Mouse (Mus musculus) liver, adult 2 months (tissue): ENCODE measurements around the gene Dock9. TPM values are rescaled to one million over a fixed set of nuclear protein-coding genes. Genes with fewer than 3 reads are reported as not detected.

Experiments
- DNase-seq: peaks from one replicate; pipeline ENCODE4 v3.0.0-alpha.2; 2011; ENCODE audit warnings: low read depth, low spot score; ENCODE audit errors: extremely low read depth
- H3K27ac ChIP-seq: fragments of 200-500 bp; replicated peaks from 2 replicates; pipeline ENCODE4 v1.5.1; 2012; ENCODE audit warnings: low read depth, mild to moderate bottlenecking, control low read depth, inconsistent platforms, low read length; ENCODE audit not compliant: insufficient read depth
- H3K27me3 ChIP-seq: fragments of 200-500 bp; 2 replicates; pipeline ENCODE4 v1.6.1; 2012; ENCODE audit warnings: mild to moderate bottlenecking, moderate library complexity, low read length, inconsistent platforms; ENCODE audit not compliant: control insufficient read depth, insufficient read depth
- H3K36me3 ChIP-seq: fragments of 200-500 bp; 2 replicates; pipeline ENCODE4 v1.6.1; 2012; ENCODE audit warnings: low read length, inconsistent platforms; ENCODE audit not compliant: control insufficient read depth, insufficient read depth
- H3K4me1 ChIP-seq: fragments of 200-500 bp; 2 replicates; pipeline ENCODE4 v1.6.1; 2011; ENCODE audit warnings: low read length; ENCODE audit not compliant: control insufficient read depth, insufficient read depth
- H3K4me3 ChIP-seq: fragments of 200-500 bp; 2 replicates; pipeline ENCODE4 v1.5.1; 2011; ENCODE audit warnings: low read depth, mild to moderate bottlenecking, control low read depth, low read length, moderate library complexity; ENCODE audit not compliant: insufficient read depth
- H3K79me2 ChIP-seq: fragments of 200-500 bp; 2 replicates; pipeline ENCODE4 v1.6.1; 2012; ENCODE audit warnings: inconsistent platforms, mild to moderate bottlenecking, low read length, moderate library complexity; ENCODE audit not compliant: control insufficient read depth, insufficient read depth
- H3K9ac ChIP-seq: fragments of 200-500 bp; 2 replicates; pipeline ENCODE4 v1.6.1; 2012; ENCODE audit warnings: low read depth, mild to moderate bottlenecking, control low read depth, inconsistent platforms, low read length
- CTCF ChIP-seq: fragments of 200-500 bp; IDR thresholded peaks from 2 replicates; pipeline ENCODE4 v1.5.1; 2011; ENCODE audit warnings: low read depth, low read length, control low read depth
- POLR2A ChIP-seq: fragments of 200-500 bp; IDR thresholded peaks from 2 replicates; pipeline ENCODE4 v1.6.1; 2011; ENCODE audit warnings: low read length, control low read depth; ENCODE audit not compliant: insufficient read depth; ENCODE audit errors: extremely low read depth
- WGBS: fragments of 180-500 bp; shearing (Covaris S2); methylation state at CpG from one replicate; pipeline ENCODE4 v1.1.7; 2018; 5-methylcytosine and 5-hydroxymethylcytosine counted together
- polyA plus RNA-seq: library from polyadenylated mRNA; depleted of rRNA; stranded (reverse); fragments of >200 nt; gene quantifications from 2 replicates; pipeline ENCODE4 v1.2.3, GENCODE M21; 2012
- total RNA-seq: library from RNA; depleted of rRNA; stranded (reverse); fragments of >200 nt; gene quantifications from 2 replicates; pipeline ENCODE4 v1.2.3, GENCODE M21; 2014

The Dock9 gene
- total and polyA plus RNA-seq, 2 experiments, result 3.8 to 11.4 TPM

DNA sequence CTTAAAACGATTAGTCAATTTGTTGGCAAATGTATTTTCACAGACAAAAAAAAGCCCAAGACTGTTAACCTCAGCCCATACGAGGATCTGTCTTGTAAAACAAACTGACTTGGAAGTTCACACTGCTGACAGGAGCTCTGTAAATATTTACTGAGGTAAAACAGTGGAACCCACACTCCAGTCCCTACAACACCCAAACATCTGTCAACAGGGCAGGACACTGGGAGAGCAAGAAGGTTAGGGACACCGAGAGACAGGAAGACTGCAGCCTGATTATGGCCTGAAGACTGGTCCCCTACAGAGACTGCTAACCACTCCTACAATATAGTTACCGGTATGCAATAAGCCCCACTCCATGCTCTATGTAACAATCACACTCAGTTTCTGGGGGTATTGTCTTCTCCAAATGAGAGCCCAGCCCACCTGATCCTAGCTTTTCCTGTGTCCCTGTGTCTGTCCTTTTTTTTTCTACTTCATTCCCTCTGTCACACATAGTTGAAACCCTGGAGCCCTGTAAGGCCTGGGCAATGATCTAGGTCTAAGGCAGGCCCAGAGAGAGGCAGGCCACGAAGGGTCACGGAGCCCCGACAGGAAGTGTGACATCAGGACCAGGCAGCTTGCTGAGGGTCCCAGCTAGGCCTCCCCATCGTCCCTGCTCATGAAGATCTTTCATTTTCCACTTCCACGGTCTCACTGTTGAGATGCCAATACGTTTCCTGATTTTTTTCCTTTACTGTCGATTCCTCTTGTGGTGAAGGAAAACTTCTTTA, 17.3 kb downstream of the Dock9 start:
- Histone ChIP-seq H3K4me3 (no peak overlapping the region), H3K27me3 (no peaks in the 10 kb centered on the region), H3K4me1 (peaks cover 8% of the 10 kb centered on the region), H3K27ac (peak overlapping the region; percentile 15), H3K79me2 (0 out of 2 replicates have a peak, but pooled peaks cover 2% of the 10 kb centered on the region), H3K9ac (no peak overlapping the region), H3K36me3 (no peaks in the 10 kb centered on the region)
- peak; percentile 76 for DNase-seq
- WGBS, result 46% methylated on average over 11 of the region's 11 CpGs
- TF ChIP-seq CTCF (no peak), POLR2A (no peak)

DNA sequence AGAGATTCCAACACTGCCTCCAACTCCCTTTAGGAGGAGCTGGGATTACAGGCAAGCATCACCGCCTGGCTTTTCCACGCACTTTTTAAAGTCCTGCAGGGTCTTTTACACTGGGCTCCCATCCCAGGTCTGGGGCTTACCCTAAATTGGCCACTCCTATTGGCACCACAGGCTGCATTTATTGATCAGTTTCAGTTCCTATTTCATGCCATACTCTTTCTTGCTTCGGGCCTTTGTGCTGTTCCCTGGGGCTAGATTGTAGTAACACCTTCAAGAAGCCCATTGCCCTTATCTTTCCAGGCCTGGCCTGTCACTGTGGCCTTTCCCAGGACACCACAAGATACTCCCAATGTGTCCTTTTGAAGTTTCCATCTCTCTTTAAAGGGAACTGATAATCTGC, 18.0 kb downstream of the Dock9 start:
- no peaks in the 10 kb centered on the region for H3K27me3 ChIP-seq
- no peak overlapping the region for H3K9ac ChIP-seq
- TF ChIP-seq CTCF (no peak), POLR2A (no peak)
- H3K4me3 ChIP-seq, result no peak overlapping the region
- H3K4me1 ChIP-seq, result peaks cover 8% of the 10 kb centered on the region
- no peak overlapping the region for H3K27ac ChIP-seq
- 62% methylated on average over 3 of the region's 3 CpGs for WGBS
- H3K36me3 ChIP-seq, result no peaks in the 10 kb centered on the region
- no peak for DNase-seq
- H3K79me2 ChIP-seq, result 0 out of 2 replicates have a peak, but pooled peaks cover 2% of the 10 kb centered on the region

DNA sequence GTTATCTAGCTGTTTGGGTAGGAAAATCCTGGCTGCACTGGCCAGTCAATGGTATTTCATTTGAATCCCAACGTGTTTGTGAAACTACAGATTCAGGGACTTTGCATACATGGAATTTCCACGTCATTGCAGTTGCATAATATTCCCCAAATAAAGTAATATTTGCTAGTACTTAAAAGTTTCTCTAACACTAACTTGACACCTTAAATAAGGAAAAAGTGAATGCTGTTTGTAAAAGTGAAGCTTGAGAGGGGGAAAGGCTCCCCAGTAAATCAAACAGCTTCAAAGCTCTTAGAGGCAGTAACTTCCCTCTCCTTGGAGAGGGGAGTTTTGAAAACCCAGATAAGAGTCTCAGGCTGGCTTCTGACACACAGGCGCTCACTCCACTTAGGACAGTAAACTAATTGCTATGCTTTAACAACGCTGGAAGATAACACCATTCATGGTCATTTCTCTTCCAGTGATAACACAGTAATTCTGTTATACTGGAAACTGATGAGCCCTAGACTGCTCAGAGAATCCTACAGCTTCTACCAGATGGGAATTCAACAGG, 20.3 kb downstream of the Dock9 start:
- WGBS, result 55% methylated on average over 4 of the region's 4 CpGs

DNA sequence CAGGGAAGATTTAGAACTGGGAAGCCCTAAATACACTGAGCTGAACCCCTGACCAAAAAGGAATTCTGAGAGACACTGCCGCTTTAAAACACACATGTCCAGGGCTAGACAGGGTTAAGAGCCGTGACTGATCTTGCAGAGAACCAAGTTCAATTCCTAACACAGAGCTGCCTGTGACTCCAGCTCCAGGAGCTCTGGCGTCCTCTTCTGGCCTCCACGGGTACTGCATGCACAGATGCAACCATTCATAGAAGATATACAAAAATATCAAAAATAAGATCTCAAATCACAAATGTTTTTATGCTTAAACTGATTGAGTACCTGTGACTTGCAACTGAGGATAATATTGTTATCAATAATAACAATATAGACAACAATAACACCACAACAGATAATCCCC, 20.9 kb downstream of the Dock9 start:
- WGBS, result 96% methylated on average over 4 of the region's 4 CpGs
- no peak for TF ChIP-seq POLR2A
- TF ChIP-seq CTCF, result peak; percentile 60
- 0 out of 2 replicates have a peak, but pooled peaks cover 2% of the 10 kb centered on the region for H3K79me2 ChIP-seq
- no peak for DNase-seq
- H3K27me3 ChIP-seq, result no peaks in the 10 kb centered on the region
- no peak overlapping the region for H3K9ac ChIP-seq
- H3K27ac ChIP-seq, result no peak overlapping the region
- H3K4me1 ChIP-seq, result peaks cover 8% of the 10 kb centered on the region
- no peak overlapping the region for H3K4me3 ChIP-seq
- no peaks in the 10 kb centered on the region for H3K36me3 ChIP-seq

More for the DNA sequence above, 20.3 kb downstream of the Dock9 start:
- Histone ChIP-seq H3K9ac (no peak overlapping the region), H3K36me3 (no peaks in the 10 kb centered on the region), H3K27me3 (no peaks in the 10 kb centered on the region), H3K4me1 (peaks cover 8% of the 10 kb centered on the region), H3K4me3 (no peak overlapping the region), H3K27ac (no peak overlapping the region), H3K79me2 (0 out of 2 replicates have a peak, but pooled peaks cover 2% of the 10 kb centered on the region)
- TF ChIP-seq CTCF, result no peak
- no peak for TF ChIP-seq POLR2A
- DNase-seq, result no peak

DNA sequence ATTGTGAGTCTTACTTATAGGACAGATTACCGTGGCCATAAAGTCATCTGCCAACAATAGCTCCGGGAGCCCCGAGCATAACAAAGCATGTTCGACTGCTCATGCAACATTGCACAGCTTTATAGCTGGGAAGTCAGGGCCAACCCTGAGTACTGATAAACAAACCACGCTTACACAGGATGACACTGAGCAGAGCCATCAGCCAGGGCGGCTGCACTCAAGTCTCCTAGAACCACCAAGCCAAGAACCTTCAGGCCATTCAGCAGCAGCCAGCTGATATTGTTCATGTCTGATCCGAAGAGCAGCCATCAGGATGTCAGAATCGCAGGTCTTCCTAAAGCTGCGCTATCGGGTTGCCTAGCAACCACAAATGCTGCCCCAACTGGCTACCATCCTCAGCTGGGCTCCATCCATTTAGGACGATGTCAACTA, 35.6 kb downstream of the Dock9 start:
- H3K36me3 ChIP-seq, result no peaks in the 10 kb centered on the region
- H3K4me1 ChIP-seq, result no peaks in the 10 kb centered on the region
- H3K4me3 ChIP-seq, result no peak overlapping the region
- no peak for DNase-seq
- WGBS, result 83% methylated on average over 11 of the region's 11 CpGs
- TF ChIP-seq POLR2A, result no peak
- no peak overlapping the region for H3K9ac ChIP-seq
- no peak overlapping the region for H3K27ac ChIP-seq
- H3K79me2 ChIP-seq, result no peaks in the 10 kb centered on the region; the same call in 1 of the 2 replicates
- no peaks in the 10 kb centered on the region for H3K27me3 ChIP-seq

DNA sequence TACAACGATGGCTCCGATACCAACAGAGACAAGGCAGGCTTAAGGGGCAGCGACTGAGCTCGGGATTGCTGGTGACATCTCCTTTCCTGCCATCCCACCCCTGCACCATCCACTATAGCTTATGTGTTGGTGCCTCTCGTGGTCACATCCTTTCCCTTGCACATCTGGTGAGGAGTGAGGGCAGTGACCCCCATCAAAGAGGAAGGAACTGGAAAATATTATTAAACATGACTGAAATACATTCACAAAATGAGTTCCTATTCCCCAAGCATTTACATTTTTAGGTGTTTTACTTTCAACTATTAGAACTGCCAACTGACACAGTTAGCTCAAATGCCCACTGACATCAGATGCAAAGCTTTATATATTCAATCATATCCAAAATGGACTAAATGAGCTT, 37.2 kb downstream of the Dock9 start:
- no peak for TF ChIP-seq POLR2A
- TF ChIP-seq CTCF, result no peak
- whole genome bisulfite sequencing, result 84% methylated on average over 5 of the region's 5 CpGs
- Histone ChIP-seq H3K9ac (no peak overlapping the region), H3K27me3 (no peaks in the 10 kb centered on the region), H3K79me2 (no peaks in the 10 kb centered on the region; the same call in 1 of the 2 replicates), H3K36me3 (no peaks in the 10 kb centered on the region), H3K4me1 (no peaks in the 10 kb centered on the region), H3K4me3 (no peak overlapping the region), H3K27ac (no peak overlapping the region)
- no peak for DNase-seq
